Mouse (Mus musculus) small intestine, adult 2 months (tissue): ENCODE data around the gene Tcf12. TPM values are rescaled to one million over a fixed set of nuclear protein-coding genes. Genes with fewer than 3 reads are reported as not detected.

Experiments used
- H3K27ac ChIP-seq: fragments of 200-500 bp; 2 replicates; pipeline ENCODE4 v1.5.1; 2012; ENCODE audit warnings: low read depth, low read length, control low read depth, inconsistent platforms; ENCODE audit not compliant: insufficient read depth
- H3K27me3 ChIP-seq: fragments of 200-500 bp; 2 replicates; pipeline ENCODE4 v1.6.1; 2012; ENCODE audit warnings: mild to moderate bottlenecking, moderate library complexity, low read length, inconsistent platforms; ENCODE audit not compliant: control insufficient read depth, insufficient read depth
- H3K36me3 ChIP-seq: fragments of 200-500 bp; 2 replicates; pipeline ENCODE4 v1.6.1; 2012; ENCODE audit warnings: mild to moderate bottlenecking, low read length, control low read depth, inconsistent platforms; ENCODE audit not compliant: control insufficient read depth, insufficient read depth
- H3K4me1 ChIP-seq: fragments of 200-500 bp; 2 replicates; pipeline ENCODE4 v1.6.1; 2012; ENCODE audit warnings: low read length, inconsistent platforms, mixed read lengths; ENCODE audit not compliant: control insufficient read depth, insufficient read depth, insufficient read length
- H3K4me3 ChIP-seq: fragments of 200-500 bp; 2 replicates; pipeline ENCODE4 v1.5.1; 2012; ENCODE audit warnings: low read depth, mild to moderate bottlenecking, control low read depth, inconsistent platforms, low read length, moderate library complexity
- CTCF ChIP-seq: fragments of 200-500 bp; IDR thresholded peaks from 2 replicates; pipeline ENCODE4 v1.5.1; 2012; ENCODE audit warnings: low read depth, mild to moderate bottlenecking, control low read depth, inconsistent platforms, low read length, moderate library complexity, mixed read lengths; ENCODE audit not compliant: insufficient replicate concordance, insufficient read length; ENCODE audit errors: extremely low read depth
- POLR2A ChIP-seq: fragments of 200-500 bp; IDR thresholded peaks from 2 replicates; pipeline ENCODE4 v1.6.1; 2012; ENCODE audit warnings: low read depth, mild to moderate bottlenecking, control low read depth, inconsistent platforms, low read length, moderate library complexity
- WGBS: fragments of 180-500 bp; shearing (Covaris S2); methylation state at CpG from one replicate; pipeline ENCODE4 v1.1.7; 2018; 5-methylcytosine and 5-hydroxymethylcytosine counted together
- polyA plus RNA-seq: library from polyadenylated mRNA; depleted of rRNA; stranded (reverse); fragments of >200 nt; gene quantifications from 2 replicates; pipeline ENCODE4 v1.2.3, GENCODE M21; 2012

The Tcf12 gene
- polyA plus RNA-seq, 1 experiment, result 30.2 TPM

DNA sequence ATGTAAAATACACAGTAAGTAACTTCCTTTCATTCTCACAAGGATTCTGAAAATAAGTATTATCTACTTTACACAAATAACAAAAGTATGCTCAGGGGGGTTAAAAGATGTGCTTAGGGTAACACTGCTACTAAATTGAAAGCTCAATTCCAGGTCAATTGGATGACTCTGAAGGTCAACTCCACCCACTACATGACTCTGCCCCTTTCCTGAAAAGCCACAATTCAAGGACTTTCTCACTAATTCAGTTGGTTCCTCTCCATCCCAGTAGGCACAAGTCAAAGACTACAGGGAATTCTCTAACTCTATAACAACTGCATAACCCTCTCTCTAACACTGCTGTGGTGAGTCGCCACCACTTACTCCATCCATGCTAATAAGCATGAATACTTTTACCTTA lies 8.2 kb downstream of the Tcf12 start:
- no peaks in the 10 kb centered on the region for H3K27me3 ChIP-seq
- no peak overlapping the region for H3K27ac ChIP-seq
- peaks cover 3% of the 10 kb centered on the region; the same call in 1 of the 2 replicates for H3K36me3 ChIP-seq
- H3K4me3 ChIP-seq, result no peak overlapping the region
- 95% methylated on average over 1 of the region's 1 CpGs for WGBS
- H3K4me1 ChIP-seq, result no peaks in the 10 kb centered on the region; the same call in 1 of the 2 replicates
- no peak for TF ChIP-seq POLR2A
- TF ChIP-seq CTCF, result no peak

GRCm38 (mm10) chr9:72099945-72100685 lies 11.6 kb downstream of the Tcf12 start:
- TF ChIP-seq POLR2A (no peak), CTCF (no peak)
- WGBS, result 70% methylated on average over 7 of the region's 7 CpGs
- no peak overlapping the region for H3K4me3 ChIP-seq

DNA sequence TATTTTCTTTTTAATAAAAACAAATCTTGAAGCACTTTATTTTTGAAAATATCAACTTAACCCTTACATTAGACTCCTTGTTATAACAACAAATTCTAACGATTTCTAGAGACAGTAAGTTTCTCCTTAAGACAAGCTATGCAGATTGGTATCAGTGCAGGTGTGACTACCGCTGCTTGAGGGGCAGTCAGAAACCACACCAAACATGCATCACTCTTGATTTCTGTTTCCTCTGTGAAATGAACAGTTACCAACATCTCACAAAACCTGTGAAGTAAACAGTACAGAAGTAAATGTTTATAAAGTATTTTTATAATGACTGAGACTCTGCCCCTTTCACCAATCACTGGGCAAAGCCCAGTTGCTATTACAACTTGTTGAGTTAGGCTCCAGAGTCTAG lies 13.6 kb downstream of the Tcf12 start:
- Histone ChIP-seq H3K27me3 (no peaks in the 10 kb centered on the region), H3K36me3 (peaks cover 2% of the 10 kb centered on the region), H3K4me3 (no peak overlapping the region), H3K27ac (no peak overlapping the region), H3K4me1 (peaks cover 1% of the 10 kb centered on the region; the same call in 1 of the 2 replicates)
- no peak for TF ChIP-seq CTCF
- no peak for TF ChIP-seq POLR2A
- WGBS, result 75% methylated on average over 2 of the region's 2 CpGs

More at GRCm38 (mm10) chr9:72099945-72100685, 11.6 kb downstream of the Tcf12 start:
- peaks cover 2% of the 10 kb centered on the region for H3K36me3 ChIP-seq
- no peaks in the 10 kb centered on the region for H3K27me3 ChIP-seq
- H3K27ac ChIP-seq, result no peak overlapping the region
- H3K4me1 ChIP-seq, result no peaks in the 10 kb centered on the region; the same call in 1 of the 2 replicates

DNA sequence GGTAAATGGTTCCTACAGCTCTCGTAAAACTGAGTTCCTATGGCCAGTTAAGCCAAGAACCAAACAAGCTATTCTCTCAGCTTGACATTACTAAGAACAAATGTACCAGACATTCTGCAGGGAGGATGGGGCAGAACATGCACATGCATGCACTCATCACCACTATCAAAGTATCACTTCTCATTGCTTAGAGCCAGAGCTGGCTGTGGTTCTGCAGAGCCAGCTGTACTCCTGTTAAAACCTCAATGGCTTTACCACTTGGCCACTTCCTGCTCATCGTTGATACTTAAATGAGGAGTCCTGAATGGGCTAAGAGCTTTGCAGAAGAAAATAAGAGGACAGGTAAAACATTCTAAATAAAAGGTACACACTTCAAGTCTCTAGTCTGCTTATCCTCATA lies 14.6 kb downstream of the Tcf12 start:
- no peaks in the 10 kb centered on the region for H3K27me3 ChIP-seq
- TF ChIP-seq POLR2A (no peak), CTCF (no peak)
- peaks cover 1% of the 10 kb centered on the region; the same call in 1 of the 2 replicates for H3K4me1 ChIP-seq
- peaks cover 2% of the 10 kb centered on the region for H3K36me3 ChIP-seq
- H3K4me3 ChIP-seq, result no peak overlapping the region
- no peak overlapping the region for H3K27ac ChIP-seq
- 85% methylated on average over 2 of the region's 2 CpGs for WGBS

DNA sequence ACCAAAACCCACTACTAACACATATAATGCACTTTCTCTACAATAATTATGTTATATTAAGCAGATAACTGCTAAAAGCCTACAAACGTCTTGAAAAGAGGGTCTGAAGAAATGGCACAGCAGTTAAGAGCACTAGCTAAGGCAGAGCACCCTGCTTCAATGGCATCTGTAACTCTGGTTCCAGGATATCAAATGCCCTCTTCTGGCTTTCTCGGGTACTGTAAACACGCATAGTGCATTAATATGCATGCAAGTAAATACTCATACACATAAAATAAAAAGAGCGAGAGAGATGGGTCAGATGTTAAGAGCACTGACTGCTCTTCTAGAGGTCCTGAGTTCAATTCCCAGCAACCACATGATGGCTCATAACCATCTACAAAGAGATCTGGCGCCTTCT lies 17.0 kb downstream of the Tcf12 start:
- H3K27ac ChIP-seq, result no peak overlapping the region
- H3K4me3 ChIP-seq, result no peak overlapping the region
- H3K4me1 ChIP-seq, result peaks cover 1% of the 10 kb centered on the region; the same call in 1 of the 2 replicates
- H3K27me3 ChIP-seq, result no peaks in the 10 kb centered on the region
- H3K36me3 ChIP-seq, result peaks cover 2% of the 10 kb centered on the region
- WGBS, result 88% methylated on average over 5 of the region's 5 CpGs
- TF ChIP-seq CTCF (no peak), POLR2A (no peak)

GRCm38 (mm10) chr9:72092191-72092590 lies 19.5 kb downstream of the Tcf12 start:
- WGBS, result 68% methylated on average over 1 of the region's 1 CpGs
- Histone ChIP-seq H3K27ac (no peak overlapping the region), H3K4me3 (no peak overlapping the region), H3K4me1 (peaks cover 1% of the 10 kb centered on the region; the same call in 1 of the 2 replicates), H3K27me3 (no peaks in the 10 kb centered on the region), H3K36me3 (peaks cover 2% of the 10 kb centered on the region)
- TF ChIP-seq CTCF, result no peak
- no peak for TF ChIP-seq POLR2A

GRCm38 (mm10) chr9:72088893-72089611 lies 22.6 kb downstream of the Tcf12 start:
- Histone ChIP-seq H3K27ac (no peak overlapping the region), H3K4me3 (no peak overlapping the region), H3K4me1 (peaks cover 6% of the 10 kb centered on the region; the same call in 1 of the 2 replicates), H3K36me3 (no peaks in the 10 kb centered on the region), H3K27me3 (no peaks in the 10 kb centered on the region)
- 49% methylated on average over 3 of the region's 3 CpGs for WGBS
- TF ChIP-seq CTCF, result no peak
- no peak for TF ChIP-seq POLR2A
